Mouse (Mus musculus): ENCODE measurements at regions not wholly inside any gene's neighbourhood (a gene's known extent, or its start where the extent isn't known, plus 50 kb on each side); places are given as distances from the start of the nearest gene placed in this dataset.
A peak's percentile ranks its signal among the peaks of the same experiment; 100 is the strongest.
"Not testable (repeated sequence)": the region's sequence is repeated elsewhere in the genome, so short reads cannot be mapped to it uniquely, and the experiment has no call there.

- not testable (repeated sequence) for H3K27me3 ChIP-seq; H3K36me3 ChIP-seq; H3K4me1 ChIP-seq; H3K9me3 ChIP-seq; ATAC-seq (ENCODE audit: low FRiP score, low read depth); H3K4me2 ChIP-seq (replicated peaks); H3K9ac ChIP-seq (replicated peaks); H3K4me3 ChIP-seq; H3K27ac ChIP-seq (replicated peaks)
- WGBS, result 17% methylated on average over 6 of the region's 6 CpGs
Observed at GRCm38 (mm10) chr11:40478171-40478570, 216.8 kb downstream of the Mat2b start.

GRCm38 (mm10) chr11:40477294-40477693 lies 217.7 kb downstream of the Mat2b start:
- no peaks in the 10 kb centered on the region for H3K9me3 ChIP-seq
- 0 out of 2 replicates have a peak overlapping the region, but pooled peaks have one; percentile 25 for H3K27ac ChIP-seq (replicated peaks)
- WGBS, result 25% methylated on average over 7 of the region's 7 CpGs

GRCm38 (mm10) chr11:40469080-40469705 lies 225.8 kb downstream of the Mat2b start:
- Histone ChIP-seq H3K4me1 (0 out of 2 replicates have a peak, but pooled peaks cover 6% of the 10 kb centered on the region), H3K4me3 (no peak overlapping the region), H3K9ac (replicated peaks) (no peak overlapping the region), H3K27ac (replicated peaks) (no peak overlapping the region), H3K9me3 (no peaks in the 10 kb centered on the region), H3K36me3 (no peaks in the 10 kb centered on the region), H3K4me2 (replicated peaks) (no peak overlapping the region), H3K27me3 (no peaks in the 10 kb centered on the region)
- WGBS, result 16% methylated on average over 6 of the region's 6 CpGs
- peak; percentile 86 for ATAC-seq (ENCODE audit: low FRiP score, low read depth)

More at GRCm38 (mm10) chr11:40477294-40477693, 217.7 kb downstream of the Mat2b start:
- Histone ChIP-seq H3K27me3 (no peaks in the 10 kb centered on the region), H3K4me2 (replicated peaks) (no peak overlapping the region), H3K4me3 (no peak overlapping the region), H3K36me3 (no peaks in the 10 kb centered on the region), H3K9ac (replicated peaks) (no peak overlapping the region), H3K4me1 (peaks cover 4% of the 10 kb centered on the region; the same call in 1 of the 2 replicates)
- ATAC-seq (ENCODE audit: low FRiP score, low read depth), result no peak

- no peaks in the 10 kb centered on the region for H3K4me1 ChIP-seq
- H3K9me3 ChIP-seq, result no peaks in the 10 kb centered on the region
- no peaks in the 10 kb centered on the region for H3K36me3 ChIP-seq
- H3K9ac ChIP-seq (replicated peaks), result no peak overlapping the region
- H3K4me2 ChIP-seq (replicated peaks), result no peak overlapping the region
- H3K27me3 ChIP-seq, result no peaks in the 10 kb centered on the region
- WGBS, result 64% methylated on average over 6 of the region's 6 CpGs
- H3K4me3 ChIP-seq, result no peak overlapping the region
- H3K27ac ChIP-seq (replicated peaks), result no peak overlapping the region
- peak; percentile 86 for ATAC-seq (ENCODE audit: low FRiP score, low read depth)
Observed at GRCm38 (mm10) chr11:40456571-40456970, 238.4 kb downstream of the Mat2b start.

- not testable (repeated sequence) for H3K27ac ChIP-seq (replicated peaks); H3K36me3 ChIP-seq; H3K4me3 ChIP-seq; H3K4me2 ChIP-seq (replicated peaks); H3K4me1 ChIP-seq; H3K9me3 ChIP-seq; ATAC-seq (ENCODE audit: low FRiP score, low read depth); H3K27me3 ChIP-seq; H3K9ac ChIP-seq (replicated peaks)
Observed at GRCm38 (mm10) chr11:40454994-40455393, 240.0 kb downstream of the Mat2b start.

GRCm38 (mm10) chr11:40446846-40447245 lies 248.2 kb downstream of the Mat2b start:
- Histone ChIP-seq H3K9me3 (no peaks in the 10 kb centered on the region), H3K36me3 (no peaks in the 10 kb centered on the region), H3K27me3 (no peaks in the 10 kb centered on the region), H3K4me2 (replicated peaks) (no peak overlapping the region), H3K4me3 (no peak overlapping the region), H3K9ac (replicated peaks) (no peak overlapping the region), H3K27ac (replicated peaks) (no peak overlapping the region), H3K4me1 (no peaks in the 10 kb centered on the region)
- no peak for ATAC-seq (ENCODE audit: low FRiP score, low read depth)
- WGBS, result 87% methylated on average over 2 of the region's 2 CpGs

- Histone ChIP-seq H3K27me3 (no peaks in the 10 kb centered on the region), H3K4me1 (no peaks in the 10 kb centered on the region; the same call in 1 of the 2 replicates), H3K9me3 (no peaks in the 10 kb centered on the region), H3K9ac (replicated peaks) (no peak overlapping the region), H3K4me2 (replicated peaks) (no peak overlapping the region), H3K4me3 (no peak overlapping the region), H3K27ac (replicated peaks) (no peak overlapping the region), H3K36me3 (no peaks in the 10 kb centered on the region)
- ATAC-seq (ENCODE audit: low FRiP score, low read depth), result no peak
- 52% methylated on average over 1 of the region's 1 CpGs for WGBS
Observed at GRCm38 (mm10) chr11:40434002-40434401, 261.0 kb downstream of the Mat2b start.

- H3K4me3 ChIP-seq, result no peak overlapping the region
- H3K9ac ChIP-seq (replicated peaks), result no peak overlapping the region
- ATAC-seq (ENCODE audit: low FRiP score, low read depth), result no peak
- WGBS, result 91% methylated on average over 2 of the region's 2 CpGs
- no peaks in the 10 kb centered on the region for H3K36me3 ChIP-seq
- no peaks in the 10 kb centered on the region for H3K4me1 ChIP-seq
- no peaks in the 10 kb centered on the region for H3K9me3 ChIP-seq
- H3K27me3 ChIP-seq, result no peaks in the 10 kb centered on the region
- no peak overlapping the region for H3K27ac ChIP-seq (replicated peaks)
- H3K4me2 ChIP-seq (replicated peaks), result no peak overlapping the region
Observed at GRCm38 (mm10) chr11:40428858-40429257, 266.1 kb downstream of the Mat2b start.

- Histone ChIP-seq H3K36me3 (no peaks in the 10 kb centered on the region), H3K27me3 (no peaks in the 10 kb centered on the region)
- 80% methylated on average over 3 of the region's 3 CpGs for WGBS
Observed at GRCm38 (mm10) chr11:40424316-40424715, 270.7 kb downstream of the Mat2b start.

GRCm38 (mm10) chr11:40407571-40407970 lies 287.4 kb downstream of the Mat2b start:
- Histone ChIP-seq H3K36me3 (no peaks in the 10 kb centered on the region), H3K27ac (replicated peaks) (no peak overlapping the region), H3K9ac (replicated peaks) (no peak overlapping the region), H3K4me1 (no peaks in the 10 kb centered on the region), H3K4me2 (replicated peaks) (no peak overlapping the region), H3K27me3 (no peaks in the 10 kb centered on the region), H3K9me3 (no peaks in the 10 kb centered on the region), H3K4me3 (no peak overlapping the region)
- no peak for ATAC-seq (ENCODE audit: low FRiP score, low read depth)

More at GRCm38 (mm10) chr11:40424316-40424715, 270.7 kb downstream of the Mat2b start:
- no peaks in the 10 kb centered on the region for H3K9me3 ChIP-seq
- H3K4me1 ChIP-seq, result no peaks in the 10 kb centered on the region
- no peak overlapping the region for H3K4me2 ChIP-seq (replicated peaks)
- H3K4me3 ChIP-seq, result no peak overlapping the region
- no peak overlapping the region for H3K9ac ChIP-seq (replicated peaks)
- no peak overlapping the region for H3K27ac ChIP-seq (replicated peaks)
- no peak for ATAC-seq (ENCODE audit: low FRiP score, low read depth)

- Histone ChIP-seq H3K4me3 (no peak overlapping the region), H3K27ac (replicated peaks) (no peak overlapping the region), H3K9me3 (no peaks in the 10 kb centered on the region), H3K4me2 (replicated peaks) (no peak overlapping the region), H3K27me3 (no peaks in the 10 kb centered on the region), H3K9ac (replicated peaks) (no peak overlapping the region), H3K36me3 (no peaks in the 10 kb centered on the region), H3K4me1 (no peaks in the 10 kb centered on the region)
- WGBS, result 88% methylated on average over 1 of the region's 1 CpGs
- no peak for ATAC-seq (ENCODE audit: low FRiP score, low read depth)
Observed at GRCm38 (mm10) chr11:40402249-40402648, 292.8 kb downstream of the Mat2b start.

GRCm38 (mm10) chr11:40397453-40398104 lies 297.4 kb downstream of the Mat2b start:
- H3K36me3 ChIP-seq, result no peaks in the 10 kb centered on the region
- H3K27ac ChIP-seq (replicated peaks), result no peak overlapping the region
- peaks cover 11% of the 10 kb centered on the region; the same call in 1 of the 2 replicates for H3K4me1 ChIP-seq
- no peak overlapping the region for H3K9ac ChIP-seq (replicated peaks)
- H3K9me3 ChIP-seq, result no peaks in the 10 kb centered on the region
- no peak overlapping the region for H3K4me2 ChIP-seq (replicated peaks)
- no peaks in the 10 kb centered on the region for H3K27me3 ChIP-seq
- WGBS, result 48% methylated on average over 9 of the region's 9 CpGs
- no peak overlapping the region for H3K4me3 ChIP-seq
- ATAC-seq (ENCODE audit: low FRiP score, low read depth), result peak; percentile 79
